22 mouse cellular contexts compared by ENCODE assay signal in genomic region chr1:190639846-190640245, GRCm38 (mm10).
"Had no signal": no experiment of that assay in that cellular context is flagged by ENCODE, and none has a peak within 500 bp of the region (broad histone marks: within the 10 kb centered on the region; RNA-seq: fewer than 3 reads in every experiment).

No protein-coding gene starts in this region.

- H3K9ac ChIP-seq: forebrain, postnatal 0 days; heart, embryonic 13.5 days; heart, embryonic 15.5 days; hindbrain, embryonic 13.5 days; hindbrain, embryonic 15.5 days; limb, embryonic 13.5 days; limb, embryonic 15.5 days had no signal

- H3K36me3 ChIP-seq: heart, embryonic 13.5 days; heart, embryonic 15.5 days; hindbrain, embryonic 13.5 days; hindbrain, embryonic 15.5 days; limb, embryonic 13.5 days; limb, embryonic 15.5 days had no signal

- H3K4me3 ChIP-seq: heart, adult 2 months; heart, embryonic 13.5 days; heart, embryonic 15.5 days; hindbrain, embryonic 13.5 days; hindbrain, embryonic 15.5 days; limb, embryonic 13.5 days; limb, embryonic 15.5 days had no signal

- H3K27me3 ChIP-seq: heart, embryonic 13.5 days; heart, embryonic 15.5 days; hindbrain, embryonic 13.5 days; hindbrain, embryonic 15.5 days; limb, embryonic 13.5 days; limb, embryonic 15.5 days had no signal

- H3K4me2 ChIP-seq: heart, embryonic 11.5 days; heart, embryonic 13.5 days; heart, embryonic 15.5 days; hindbrain, embryonic 13.5 days; hindbrain, embryonic 15.5 days; limb, embryonic 13.5 days; limb, embryonic 15.5 days had no signal

- H3K27ac ChIP-seq: heart, adult 2 months; heart, embryonic 13.5 days; heart, embryonic 15.5 days; hindbrain, embryonic 13.5 days; hindbrain, embryonic 15.5 days; hindbrain, postnatal 0 days; limb, embryonic 13.5 days; limb, embryonic 15.5 days had no signal

- H3K4me1 ChIP-seq: heart, embryonic 13.5 days; heart, embryonic 15.5 days; hindbrain, embryonic 13.5 days; hindbrain, embryonic 15.5 days; limb, embryonic 13.5 days; limb, embryonic 15.5 days had no signal

- ATAC-seq: forebrain, postnatal 0 days; hindbrain, postnatal 0 days; intestine, embryonic 16.5 days had no signal

- H3K9me3 ChIP-seq: heart, embryonic 13.5 days; heart, embryonic 15.5 days; hindbrain, embryonic 13.5 days; hindbrain, embryonic 15.5 days; limb, embryonic 13.5 days; limb, embryonic 15.5 days had no signal

- DNase-seq: forebrain, postnatal 0 days; gastrocnemius, postnatal 14 days; gastrocnemius, postnatal 36 days; heart, adult 2 months; heart, postnatal 14 days; heart, postnatal 36 days; kidney, adult 11 months; kidney, adult 2 months; kidney, postnatal 14 days; kidney, postnatal 36 days; layer of hippocampus, adult 9-11 months; layer of hippocampus, postnatal 36 days; left cerebral cortex, postnatal 4 days had no signal
